Mouse (Mus musculus) left cerebral cortex, adult 18-20 months (tissue): ENCODE results near the gene Mical2. TPM values are rescaled to one million over a fixed set of nuclear protein-coding genes. Genes with fewer than 3 reads are reported as not detected.

Experiments
- DNase-seq, 2 experiments: peaks; one replicate each; pipeline ENCODE4 v3.0.0; 2021 to 2022; ENCODE audit warnings: low spot score in 2 of 2, mixed read lengths in 1 of 2
- total RNA-seq, 2 experiments: library from RNA; stranded (reverse); gene quantifications; 2 replicates each; pipeline ENCODE4 v1.2.3; 2021

Gene Mical2
- total RNA-seq, 2 experiments from 2014 or later, result 503 to 562 TPM

- no peak for DNase-seq
Measured at GRCm38 (mm10) chr7:112345687-112346086, 120.0 kb downstream of the Mical2 start.

- DNase-seq, result no peak
Measured at GRCm38 (mm10) chr7:112351541-112351940, 125.9 kb downstream of the Mical2 start.

- no peak for DNase-seq
Measured at GRCm38 (mm10) chr7:112352005-112352404, 126.3 kb downstream of the Mical2 start.

GRCm38 (mm10) chr7:112353011-112353410, 127.4 kb downstream of the Mical2 start:
- DNase-seq, result no peak

GRCm38 (mm10) chr7:112353939-112354338, 128.3 kb downstream of the Mical2 start:
- no peak for DNase-seq

- DNase-seq, result peak; percentile 33 to 36
Measured at GRCm38 (mm10) chr7:112354503-112354951, 128.9 kb downstream of the Mical2 start.

GRCm38 (mm10) chr7:112359594-112359993, 133.9 kb downstream of the Mical2 start:
- no peak for DNase-seq

GRCm38 (mm10) chr7:112362574-112363200, 137.0 kb downstream of the Mical2 start:
- no peak for DNase-seq

- no peak for DNase-seq
Measured at GRCm38 (mm10) chr7:112365864-112366263, 140.2 kb downstream of the Mical2 start.

GRCm38 (mm10) chr7:112369046-112369445, 143.4 kb downstream of the Mical2 start:
- peak; percentile 88 to 89 for DNase-seq

GRCm38 (mm10) chr7:112369977-112370376, 144.3 kb downstream of the Mical2 start:
- no peak for DNase-seq

GRCm38 (mm10) chr7:112371387-112371786, 145.7 kb downstream of the Mical2 start:
- DNase-seq, result no peak

- DNase-seq, result no peak
Measured at GRCm38 (mm10) chr7:112374035-112374434, 148.4 kb downstream of the Mical2 start.

GRCm38 (mm10) chr7:112375062-112375461, 149.4 kb downstream of the Mical2 start:
- no peak for DNase-seq

- no peak for DNase-seq
Measured at GRCm38 (mm10) chr7:112375900-112376299, 150.2 kb downstream of the Mical2 start.

GRCm38 (mm10) chr7:112376611-112377010, 151.0 kb downstream of the Mical2 start:
- DNase-seq, result no peak

GRCm38 (mm10) chr7:112377314-112377713, 151.7 kb downstream of the Mical2 start:
- DNase-seq, result peak; percentile 82 to 86

- DNase-seq, result no peak
Measured at GRCm38 (mm10) chr7:112378056-112378455, 152.4 kb downstream of the Mical2 start.

GRCm38 (mm10) chr7:112378476-112378875, 152.8 kb downstream of the Mical2 start:
- peak; percentile 68 to 78 for DNase-seq

- no peak for DNase-seq
Measured at GRCm38 (mm10) chr7:112386521-112386920, 160.9 kb downstream of the Mical2 start.

GRCm38 (mm10) chr7:112387876-112388275, 162.2 kb downstream of the Mical2 start:
- no peak for DNase-seq

- DNase-seq, result no peak
Measured at GRCm38 (mm10) chr7:112388363-112388875, 162.8 kb downstream of the Mical2 start.
